Mouse (Mus musculus) spleen, postnatal 36 days (tissue): ENCODE data around the gene Rabgap1l.
A peak's percentile ranks its signal among the peaks of the same experiment; 100 is the strongest.
"Not testable (repeated sequence)": the region's sequence is repeated elsewhere in the genome, so short reads cannot be mapped to it uniquely, and the experiment has no call there.

Experiments
- DNase-seq, 2 experiments: peaks; one replicate each; pipeline ENCODE4 v3.0.0; 2022; ENCODE audit warnings: low spot score in 2 of 2, mixed read lengths in 1 of 2

Gene Rabgap1l

GRCm38 (mm10) chr1:160282166-160282874 is 510.7 kb downstream of the Rabgap1l start:
- DNase-seq = not testable (repeated sequence)

GRCm38 (mm10) chr1:160281337-160282084 is 511.5 kb downstream of the Rabgap1l start:
- DNase-seq = no peak

DNA sequence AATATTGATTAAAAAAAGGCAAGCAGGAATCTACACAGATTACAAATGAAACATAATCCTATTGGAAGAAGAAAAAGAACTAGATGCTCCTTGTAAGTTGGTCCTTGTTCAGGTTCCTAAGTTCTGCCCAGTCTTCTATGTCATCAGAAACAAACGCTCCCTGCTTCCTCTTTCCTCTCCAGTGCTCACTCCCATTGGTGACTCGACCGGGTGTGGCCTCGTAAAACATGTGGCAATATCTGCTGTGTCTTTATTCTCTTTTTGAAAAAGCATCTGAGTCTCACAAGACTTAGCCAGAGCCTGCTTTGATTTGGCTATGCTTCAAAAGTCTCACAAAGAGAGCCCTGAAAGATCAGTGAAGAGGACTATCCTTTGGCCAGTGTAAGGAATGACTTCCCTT is 512.4 kb downstream of the Rabgap1l start:
- peak in 1 of 2 experiments; percentile 30 for DNase-seq

- no peak for DNase-seq
These were observed 514.9 kb downstream of the Rabgap1l start for GRCm38 (mm10) chr1:160277940-160278682.

GRCm38 (mm10) chr1:160275248-160275647 is 517.8 kb downstream of the Rabgap1l start:
- no peak for DNase-seq

DNA sequence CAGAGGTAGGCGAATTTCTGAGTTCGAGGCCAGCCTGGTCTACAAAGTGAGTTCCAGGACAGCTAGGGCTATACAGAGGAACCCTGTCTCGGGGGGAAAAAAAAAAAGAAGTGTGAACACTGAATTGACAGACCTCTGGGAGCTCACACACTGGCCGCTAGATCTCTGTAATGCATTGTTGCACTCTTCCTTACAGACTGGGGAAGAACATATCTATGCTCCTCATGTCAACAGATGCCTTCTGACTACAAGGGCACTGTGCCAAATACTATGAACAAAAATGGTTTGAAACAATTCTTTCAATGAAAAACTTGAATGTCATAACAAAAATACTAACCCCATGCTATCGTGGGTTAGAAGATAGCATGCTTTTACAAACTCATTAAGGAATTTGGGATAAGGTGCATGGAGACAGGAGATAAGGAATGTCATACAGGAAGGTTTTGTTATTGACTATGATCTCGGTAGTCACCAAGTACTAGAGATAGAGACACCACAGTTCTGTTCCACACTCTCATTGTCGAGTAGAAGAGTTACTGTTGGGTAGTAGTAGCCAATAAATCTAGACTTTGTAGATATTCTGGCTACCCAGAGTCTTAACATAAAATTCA is 519.8 kb downstream of the Rabgap1l start:
- no peak for DNase-seq

GRCm38 (mm10) chr1:160271282-160271967 is 521.6 kb downstream of the Rabgap1l start:
- DNase-seq = no peak

- DNase-seq = peak; percentile 52 to 62
These were observed 524.7 kb downstream of the Rabgap1l start for GRCm38 (mm10) chr1:160268322-160268721.

- no peak for DNase-seq
These were observed 529.2 kb downstream of the Rabgap1l start for GRCm38 (mm10) chr1:160263630-160264346.

DNA sequence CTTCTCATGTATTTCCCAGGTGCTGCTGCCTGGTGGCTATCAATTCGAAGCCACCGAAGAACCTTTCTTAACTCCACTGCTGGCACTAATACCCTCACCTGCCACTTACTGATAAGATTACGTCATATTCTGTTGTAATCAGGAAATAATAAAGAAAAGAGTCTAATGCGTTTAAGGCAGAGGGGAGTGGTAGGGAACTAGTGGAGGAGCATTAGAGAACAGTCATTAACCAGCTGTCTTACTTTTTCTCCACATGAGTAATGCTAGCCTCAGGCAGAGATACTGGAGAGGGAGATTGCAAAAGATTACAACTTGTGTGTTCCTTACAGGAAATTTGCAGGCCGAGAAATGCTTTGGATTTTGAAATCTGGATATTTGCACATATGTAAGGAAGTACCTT is 530.0 kb downstream of the Rabgap1l start:
- no peak for DNase-seq

DNA sequence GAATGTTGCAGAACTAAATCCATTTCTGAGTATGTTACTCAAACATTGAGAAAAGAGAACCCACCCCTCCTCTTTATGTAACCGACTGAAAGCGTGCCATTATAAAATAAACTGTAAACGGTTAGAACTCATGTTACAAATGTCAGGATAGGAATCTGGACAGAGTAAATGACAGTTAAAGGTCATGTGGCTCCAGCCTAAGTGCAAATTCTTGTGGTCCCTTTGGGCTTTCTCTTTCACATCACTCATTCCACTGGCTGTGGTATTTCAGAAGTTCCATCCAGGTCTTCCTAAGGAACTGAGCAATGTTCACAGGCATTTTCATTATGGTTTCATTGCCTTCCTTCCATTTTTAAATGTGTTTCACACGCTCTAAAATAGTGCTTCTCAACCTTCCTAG is 530.6 kb downstream of the Rabgap1l start:
- DNase-seq = no peak

- DNase-seq = no peak
These were observed 531.2 kb downstream of the Rabgap1l start for GRCm38 (mm10) chr1:160261849-160262248.

GRCm38 (mm10) chr1:160260605-160261004 is 532.4 kb downstream of the Rabgap1l start:
- no peak for DNase-seq

DNA sequence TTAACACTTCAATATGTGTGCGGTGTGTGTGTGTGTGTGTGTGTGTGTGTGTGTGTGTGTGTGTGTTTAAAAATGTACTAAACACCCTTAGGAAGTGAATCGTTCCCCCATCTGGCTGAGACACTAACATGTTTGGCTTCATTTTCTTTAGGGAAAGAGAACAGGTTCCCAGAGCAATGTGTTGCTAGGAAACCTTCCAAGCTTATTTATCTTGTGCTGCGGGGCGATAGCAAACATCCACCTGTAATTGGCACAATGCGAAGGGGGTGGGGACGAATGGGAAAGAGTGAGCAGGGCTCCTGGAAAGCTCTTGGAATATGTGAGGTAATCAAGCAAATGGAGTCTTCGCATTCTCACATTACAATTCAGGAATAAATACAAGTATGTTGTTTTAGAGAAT is 533.1 kb downstream of the Rabgap1l start:
- no peak for DNase-seq

DNA sequence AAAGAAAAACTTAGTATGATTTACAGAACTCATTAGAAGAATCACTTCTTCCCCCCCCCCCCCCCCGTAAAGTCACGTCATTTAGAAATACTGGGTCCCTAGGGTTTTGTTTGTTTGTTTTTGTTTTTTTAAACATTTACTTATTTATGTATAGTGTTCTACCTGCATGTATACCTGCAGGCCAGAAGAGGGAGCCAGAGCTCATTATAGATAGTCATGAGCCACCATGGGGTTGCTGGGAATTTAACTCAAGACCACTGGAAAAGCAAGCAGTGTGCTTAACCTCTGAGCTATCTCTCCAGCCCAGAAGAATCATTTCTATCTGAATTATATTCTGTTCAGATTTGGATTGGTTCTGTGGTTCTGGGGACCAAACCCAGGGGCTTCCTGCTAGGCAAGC is 539.9 kb downstream of the Rabgap1l start:
- DNase-seq = no peak

- no peak for DNase-seq
These were observed 541.5 kb downstream of the Rabgap1l start for GRCm38 (mm10) chr1:160251388-160252007.

GRCm38 (mm10) chr1:160250782-160251181 is 542.2 kb downstream of the Rabgap1l start:
- no peak for DNase-seq

DNA sequence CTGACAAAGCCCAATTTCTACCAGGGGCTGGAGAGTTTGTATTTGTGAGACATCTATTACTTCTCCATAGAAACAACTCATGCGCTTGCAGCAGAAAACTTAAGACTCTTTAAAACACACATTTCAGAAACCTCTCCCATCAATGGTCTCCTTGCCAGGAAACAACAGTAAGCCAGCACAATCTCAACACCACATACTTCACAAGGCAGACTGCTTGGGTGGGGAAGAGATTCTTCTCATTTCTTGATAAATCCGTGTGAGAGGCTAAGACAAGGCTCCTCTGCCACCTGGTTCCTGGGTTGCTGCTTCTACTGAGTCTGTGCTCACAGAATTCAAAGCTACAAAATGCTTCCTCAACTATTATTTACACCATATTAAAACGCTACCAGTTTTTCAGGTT is 543.2 kb downstream of the Rabgap1l start:
- DNase-seq = no peak

GRCm38 (mm10) chr1:160247473-160247872 is 545.5 kb downstream of the Rabgap1l start:
- peak; percentile 76 to 81 for DNase-seq

- peak; percentile 53 to 60 for DNase-seq
These were observed 546.2 kb downstream of the Rabgap1l start for GRCm38 (mm10) chr1:160246844-160247243.
